Mouse (Mus musculus) embryonic facial prominence, embryonic 13.5 days (tissue): Measurements from ENCODE around the gene Slfn9. TPM values are rescaled to one million over a fixed set of nuclear protein-coding genes. Genes with fewer than 3 reads are reported as not detected.
A peak's percentile ranks its signal among the peaks of the same experiment; 100 is the strongest.
"Not testable (repeated sequence)": the region's sequence is repeated elsewhere in the genome, so short reads cannot be mapped to it uniquely, and the experiment has no call there.

ENCODE experiments used
- ATAC-seq: fragments of 200-750 bp; cut with Nextera tagmentation; 2 replicates; pipeline ENCODE4 v1.8.0; 2017; ENCODE audit warnings: low read depth; ENCODE audit not compliant: insufficient number of reproducible peaks, insufficient read depth, low FRiP score, low TSS enrichment
- H3K27ac ChIP-seq: fragments of 300-500 bp; sonication (generic); 2 replicates; pipeline ENCODE4 v1.5.1; 2015; ENCODE audit warnings: moderate library complexity, mild to moderate bottlenecking, inconsistent platforms
- H3K27me3 ChIP-seq: fragments of 300-500 bp; sonication (generic); 2 replicates; pipeline ENCODE4 v1.6.1; 2015; ENCODE audit warnings: mild to moderate bottlenecking, inconsistent platforms
- H3K36me3 ChIP-seq: fragments of 300-500 bp; sonication (generic); 2 replicates; pipeline ENCODE4 v1.6.1; 2015; ENCODE audit warnings: mild to moderate bottlenecking, inconsistent platforms
- H3K4me1 ChIP-seq: fragments of 300-500 bp; sonication (generic); 2 replicates; pipeline ENCODE4 v1.6.1; 2015; ENCODE audit warnings: inconsistent platforms
- H3K4me2 ChIP-seq: fragments of 300-500 bp; sonication (generic); 2 replicates; pipeline ENCODE4 v1.6.1; 2015; ENCODE audit warnings: moderate library complexity, mild to moderate bottlenecking, inconsistent platforms
- H3K4me3 ChIP-seq: fragments of 300-500 bp; sonication (generic); 2 replicates; pipeline ENCODE4 v1.5.1; 2015; ENCODE audit warnings: mild to moderate bottlenecking, inconsistent platforms
- H3K9ac ChIP-seq: fragments of 300-500 bp; sonication (generic); 2 replicates; pipeline ENCODE4 v1.6.1; 2015; ENCODE audit warnings: mild to moderate bottlenecking, inconsistent platforms
- H3K9me3 ChIP-seq: fragments of 300-500 bp; sonication (generic); 2 replicates; pipeline ENCODE4 v1.6.1; 2016; ENCODE audit warnings: inconsistent platforms
- WGBS: fragments of 180-500 bp; shearing (Covaris S2); methylation state at CpG from one replicate; pipeline ENCODE4 v1.1.7; 2015; ENCODE audit warnings: mixed read lengths; 5-methylcytosine and 5-hydroxymethylcytosine counted together
- microRNA-seq: library from miRNA; unstranded; fragments of <30 nt; microRNA quantifications from one replicate; pipeline ENCODE4, GENCODE M21; 2016
- polyA plus RNA-seq: library from polyadenylated mRNA; unstranded; fragments of >200 nt; fragmentation: Nextera tagmentation; extraction: Ambion mirVana; gene quantifications from 2 replicates; pipeline ENCODE4 v1.2.1, GENCODE M21; 2015

Slfn9 gene
- polyA plus RNA-seq, 1 experiment from 2014 or later = 17.4 TPM

- 0 out of 2 replicates have a peak overlapping the region, but pooled peaks have one; percentile 32 for H3K9ac ChIP-seq
- not testable (repeated sequence) for H3K4me1 ChIP-seq, H3K27ac ChIP-seq, H3K9me3 ChIP-seq, ATAC-seq, H3K36me3 ChIP-seq
- H3K4me2 ChIP-seq = peak overlapping the region; percentile 78
- peak overlapping the region; percentile 46 for H3K4me3 ChIP-seq
- WGBS = 2% methylated on average over 80 of the region's 85 CpGs
- H3K27me3 ChIP-seq = peaks cover 89% of the 10 kb centered on the region
Measured at GRCm38 (mm10) chr11:82930391-82930955, 61.2 kb downstream of the Slfn9 start.

GRCm38 (mm10) chr11:82929633-82929950, 62.0 kb downstream of the Slfn9 start:
- Histone ChIP-seq H3K4me3 (no peak overlapping the region), H3K4me2 (no peak overlapping the region), H3K36me3 (no peaks in the 10 kb centered on the region), H3K4me1 (peaks cover 9% of the 10 kb centered on the region), H3K27me3 (peaks cover 87% of the 10 kb centered on the region), H3K9me3 (no peaks in the 10 kb centered on the region), H3K27ac (no peak overlapping the region), H3K9ac (no peak overlapping the region)
- no peak for ATAC-seq
- 26% methylated on average over 3 of the region's 3 CpGs for WGBS

- Histone ChIP-seq H3K36me3 (no peaks in the 10 kb centered on the region), H3K27me3 (peaks cover 82% of the 10 kb centered on the region), H3K9me3 (no peaks in the 10 kb centered on the region), H3K4me1 (peaks cover 9% of the 10 kb centered on the region), H3K27ac (no peak overlapping the region), H3K9ac (no peak overlapping the region), H3K4me3 (no peak overlapping the region), H3K4me2 (no peak overlapping the region)
- ATAC-seq = no peak
- WGBS = 29% methylated on average over 20 of the region's 20 CpGs
Measured at GRCm38 (mm10) chr11:82928897-82929632, 62.6 kb downstream of the Slfn9 start.

Small RNA genes within 50 kb of the gene (microRNA-seq; reads per million reads assigned to microRNA genes)
- gene Gm27598 (not detected), gene Mir7679 (not detected)

Other genes with a start within 250 kb of the Slfn9 start
- 0.29 and 0.52 TPM in 2 replicates for gene Cct6b, start 227.5 kb downstream of the Slfn9 start, polyA plus RNA-seq
- gene Zfp830, start 227.5 kb downstream of the Slfn9 start, polyA plus RNA-seq = 42.0 and 42.7 TPM in 2 replicates
- gene Lig3, start 210.7 kb downstream of the Slfn9 start, polyA plus RNA-seq = 33.9 and 34.7 TPM in 2 replicates
- 10.2 and 11.5 TPM in 2 replicates for gene Rffl, start 120.6 kb downstream of the Slfn9 start, polyA plus RNA-seq
- 11.7 and 12.9 TPM in 2 replicates for gene Rad51d, start 101.2 kb downstream of the Slfn9 start, polyA plus RNA-seq
- gene Fndc8, start 99.7 kb downstream of the Slfn9 start, polyA plus RNA-seq = 0.15 and 0.32 TPM in 2 replicates
- 33.6 and 36.1 TPM in 2 replicates for gene Nle1, start 83.4 kb downstream of the Slfn9 start, polyA plus RNA-seq
- gene Unc45b, start 81.3 kb downstream of the Slfn9 start, polyA plus RNA-seq = 5.7 and 8.6 TPM in 2 replicates
- 0.94 and 1.8 TPM in 2 replicates for gene Slfn5, start 40.5 kb downstream of the Slfn9 start, polyA plus RNA-seq
- 0.62 and 0.74 TPM in 2 replicates for gene Slfn8, start 29.0 kb upstream of the Slfn9 start, polyA plus RNA-seq
- gene Slfn2, start 73.3 kb upstream of the Slfn9 start, polyA plus RNA-seq = 3.3 and 4.8 TPM in 2 replicates
- gene Slfn1, start 125.0 kb upstream of the Slfn9 start, polyA plus RNA-seq = 0.14 TPM in 1 of 2 replicates, not detected in the other
- gene Slfn4, start 183.4 kb upstream of the Slfn9 start, polyA plus RNA-seq = 0.15 and 0.22 TPM in 2 replicates
- gene Slfn3, start 199.5 kb upstream of the Slfn9 start, polyA plus RNA-seq = 1.3 and 2.1 TPM in 2 replicates